Mouse (Mus musculus) adrenal gland (tissue): ENCODE results near the gene Gm28035.

Source experiments
- intact Hi-C: fragments of 180-260 bp; cut with DNase I; formaldehyde crosslinking; loops from one replicate; pipeline ENCODE4 v1.15.1; 2025
- long read RNA-seq, 2 experiments: library from polyadenylated mRNA; unstranded; transcript quantifications; one replicate each; pipeline ENCODE4 v2.0.0; 2020; ENCODE audit warnings: borderline replicate concordance in 1 of 2; ENCODE audit not compliant: insufficient replicate concordance in 1 of 2

The Gm28035 gene
- long read RNA-seq, experiment 1, partial matches to known transcripts: 0 of 31 reads
- long read RNA-seq, experiment 1, other reads (novel, unspliced or antisense): 31 of 31 reads
- long read RNA-seq, experiment 2, partial matches to known transcripts: 0 of 7 reads
- long read RNA-seq, experiment 2, other reads (novel, unspliced or antisense): 7 of 7 reads

DNA sequence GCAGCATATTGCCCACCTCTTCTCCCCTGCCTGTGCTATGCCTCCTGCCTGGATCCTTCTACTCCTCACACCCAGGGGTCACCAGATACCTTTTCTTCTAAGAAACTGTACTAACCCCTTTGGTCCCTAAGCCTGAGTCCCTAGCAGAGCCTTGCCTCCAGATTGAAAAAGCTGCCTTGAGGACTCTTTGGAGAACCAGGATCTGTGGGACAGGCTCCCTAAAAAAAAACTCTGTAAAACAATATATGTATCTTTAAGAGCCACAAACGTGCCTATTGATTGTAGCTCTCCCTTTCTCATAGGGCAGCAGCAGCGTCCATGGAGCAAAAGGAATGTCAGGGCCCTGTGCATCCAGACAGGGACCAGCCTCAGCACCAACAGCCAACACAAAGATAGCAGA lies at the start of gene Gm28035:
TSS of gene Gm28035 (plus strand) at position 301 of the 400 bp plus-strand sequence.
- intact Hi-C loops: no loop called here

- intact Hi-C loops: no loop called here
These were observed 48.4 kb upstream of the Gm28035 start for GRCm38 (mm10) chr2:30191790-30192580.

DNA sequence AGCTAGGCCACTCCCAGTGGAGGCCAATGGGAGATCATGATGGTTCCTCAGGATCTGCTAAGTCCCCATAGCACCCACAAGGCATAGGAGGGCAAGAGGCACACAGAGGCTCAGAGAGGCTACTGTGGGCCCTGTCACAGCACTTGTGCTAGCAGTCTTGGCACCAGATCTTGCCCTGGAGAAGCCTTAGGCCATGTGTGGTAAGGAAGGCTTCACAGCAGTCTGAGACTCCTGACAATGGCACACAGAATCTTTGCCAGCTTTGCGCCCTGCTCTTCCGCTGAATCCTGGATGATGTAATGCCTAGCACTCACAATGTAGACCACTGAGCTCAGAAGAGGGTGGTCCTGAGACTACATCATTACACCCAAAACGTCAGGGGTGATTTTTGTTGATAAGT lies 45.7 kb upstream of the Gm28035 start:
- intact Hi-C loops: no loop called here

- intact Hi-C loops: no loop called here
These were observed 42.3 kb upstream of the Gm28035 start for GRCm38 (mm10) chr2:30198021-30198420.

DNA sequence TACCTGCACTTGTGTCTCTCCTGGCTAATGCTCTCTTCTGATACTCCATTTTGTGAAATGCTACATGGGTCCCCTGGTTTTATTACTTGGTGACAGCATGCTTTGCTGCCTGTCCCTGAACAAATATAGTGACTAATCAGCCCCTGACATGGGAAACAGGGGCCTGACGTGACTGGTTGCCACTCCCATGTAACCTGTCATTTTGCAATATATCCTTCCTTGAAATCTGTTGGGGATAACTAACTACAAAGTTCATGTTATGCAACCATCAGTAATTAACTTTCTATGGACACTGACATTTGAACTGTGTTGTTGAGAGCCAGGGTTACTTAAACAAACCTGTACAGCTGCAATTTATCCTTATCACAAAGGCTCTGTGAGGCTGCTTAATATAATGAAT lies 40.4 kb upstream of the Gm28035 start:
- intact Hi-C loops: no loop called here

DNA sequence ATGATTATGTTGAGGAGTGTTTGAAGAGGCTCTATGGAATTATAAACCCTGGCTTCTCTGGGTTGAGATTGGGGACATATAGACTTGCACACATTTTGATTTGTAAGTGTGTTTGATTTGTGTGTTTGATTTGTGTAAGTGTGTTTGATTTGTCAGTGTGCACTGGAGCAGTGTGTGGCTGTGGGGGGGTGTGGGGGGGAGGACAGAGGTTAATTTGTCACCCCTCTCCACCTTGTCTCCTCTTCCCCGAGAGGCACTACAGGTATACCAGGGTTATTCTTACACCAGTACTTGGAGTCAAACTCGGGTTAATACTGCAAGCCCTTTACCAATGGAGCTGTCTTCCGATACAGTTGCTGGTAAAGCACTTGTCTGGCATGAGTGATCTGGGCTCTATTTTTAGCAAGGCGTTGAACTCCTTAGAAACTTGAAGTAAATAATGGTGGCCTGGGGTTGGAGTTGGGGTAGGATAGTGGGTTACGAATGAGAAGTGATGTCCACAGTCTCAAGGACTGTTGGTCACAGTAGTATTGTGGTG lies 39.9 kb upstream of the Gm28035 start:
- intact Hi-C loops: no loop called here

DNA sequence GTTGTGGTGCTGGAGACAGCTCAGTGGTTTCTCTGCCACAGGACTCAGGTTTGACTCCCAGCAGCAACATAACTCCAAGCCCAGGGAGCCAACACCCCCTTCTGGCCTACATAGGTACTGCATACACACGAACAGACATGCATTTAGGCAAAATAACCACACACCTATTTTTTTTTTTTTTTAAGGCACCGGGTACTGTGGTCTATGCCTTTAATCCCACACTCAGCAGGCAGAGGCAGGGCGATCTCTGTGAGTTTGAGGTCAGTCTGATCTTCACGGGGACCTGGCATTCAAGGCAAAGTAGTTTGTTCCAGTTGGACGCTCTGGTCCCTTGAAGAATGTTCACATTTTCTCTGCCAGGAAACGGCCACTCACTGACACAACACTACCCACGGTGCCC lies 36.9 kb upstream of the Gm28035 start:
- intact Hi-C loops: no loop called here

- intact Hi-C loops: no loop called here
These were observed 35.1 kb upstream of the Gm28035 start for GRCm38 (mm10) chr2:30205255-30205628.

DNA sequence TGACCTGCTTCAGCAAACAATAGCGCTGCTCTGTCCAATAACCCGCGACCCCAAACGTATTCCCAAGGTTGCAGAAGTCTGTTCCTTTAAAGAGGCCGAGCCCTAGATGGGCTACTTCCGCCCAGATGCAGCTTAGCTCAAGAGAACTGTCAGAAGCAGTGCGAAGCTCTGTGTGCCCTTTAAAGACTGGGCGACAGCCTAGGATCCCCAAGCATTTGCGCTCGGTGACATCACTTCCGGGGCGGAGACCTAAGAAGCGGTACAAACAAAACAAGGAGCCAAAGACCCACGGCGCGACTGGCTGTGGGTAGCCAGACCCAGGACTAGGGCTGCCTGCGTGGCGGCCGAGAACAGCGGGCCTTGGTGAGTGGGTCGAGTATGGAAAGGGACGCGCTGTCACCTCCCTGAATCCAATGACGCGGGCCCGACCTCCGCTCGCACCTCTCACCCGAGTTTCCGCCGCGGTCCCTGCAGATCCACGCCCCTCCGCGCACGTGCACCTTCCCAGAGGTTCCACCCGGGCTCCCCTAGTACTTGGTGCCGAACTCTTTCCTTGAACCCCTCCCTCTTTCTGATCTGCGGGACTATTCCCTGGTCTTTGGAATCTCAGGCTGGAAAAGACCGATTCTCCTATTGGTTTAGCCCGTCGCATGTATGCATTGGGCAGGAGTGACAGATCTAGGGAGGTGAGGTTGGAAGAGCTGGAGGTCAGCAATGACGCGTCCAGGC lies 34.6 kb upstream of the Gm28035 start, which contains the start of gene Kyat1:
TSS of gene Kyat1 (minus strand) at position 219 of the 729 bp plus-strand sequence.
- intact Hi-C loops: no loop called here

GRCm38 (mm10) chr2:30207401-30207800 lies 33.0 kb upstream of the Gm28035 start:
- intact Hi-C loops: no loop called here

DNA sequence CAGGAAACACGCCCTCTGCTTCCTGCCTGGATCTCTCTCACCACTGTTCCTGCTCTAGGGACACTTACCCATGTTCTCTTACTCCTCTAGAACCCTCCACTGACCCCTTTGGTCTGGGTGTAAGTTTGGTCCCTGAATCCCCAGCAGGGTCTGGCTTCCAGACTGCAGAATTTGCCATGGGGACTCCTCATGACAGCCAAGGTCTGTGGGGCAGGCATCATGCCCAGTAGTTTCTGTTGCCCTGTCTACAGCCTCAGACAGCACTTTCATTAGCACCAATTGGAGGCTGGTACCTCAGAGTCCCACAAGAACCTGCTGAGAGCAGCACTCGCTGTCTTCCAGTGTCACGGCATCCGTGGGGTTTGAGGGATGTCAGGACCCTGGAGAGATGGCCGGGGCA lies 32.5 kb upstream of the Gm28035 start:
- intact Hi-C loops: no loop called here

GRCm38 (mm10) chr2:30211408-30212168 lies 28.8 kb upstream of the Gm28035 start:
- intact Hi-C loops: no loop called here

GRCm38 (mm10) chr2:30212169-30212545 lies 28.2 kb upstream of the Gm28035 start:
- intact Hi-C loops: no loop called here

GRCm38 (mm10) chr2:30212951-30213350 lies 27.4 kb upstream of the Gm28035 start:
- intact Hi-C loops: no loop called here

DNA sequence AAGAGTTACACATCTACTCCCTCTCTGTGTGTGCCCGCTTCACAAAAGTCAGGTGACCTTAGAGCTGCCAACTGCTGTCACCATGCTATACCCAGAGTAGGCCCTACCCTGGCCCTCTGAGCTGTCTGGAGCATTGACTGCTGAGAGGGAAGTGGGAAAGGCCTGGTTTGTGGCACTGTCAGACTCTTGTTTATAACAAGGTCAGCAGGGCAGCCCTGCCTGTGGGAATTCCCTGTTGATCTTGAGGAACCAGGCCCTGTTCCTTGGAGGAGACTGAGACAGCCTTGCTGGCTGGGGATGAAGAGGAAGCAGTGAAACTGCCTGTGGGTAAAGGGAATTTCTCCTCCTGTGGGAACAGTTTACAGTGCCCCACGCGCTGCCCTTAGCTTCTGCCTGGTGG lies 25.6 kb upstream of the Gm28035 start:
- intact Hi-C loops: no loop called here

- intact Hi-C loops: no loop called here
These were observed 24.9 kb upstream of the Gm28035 start for GRCm38 (mm10) chr2:30215493-30215892.

- intact Hi-C loops: no loop called here
These were observed 24.1 kb upstream of the Gm28035 start for GRCm38 (mm10) chr2:30216293-30216692.

GRCm38 (mm10) chr2:30235593-30235992 lies 4.8 kb upstream of the Gm28035 start:
- intact Hi-C loops: loop anchor here (10.0 kb wide), 1 partner anchor 61 kb away; the partner anchor contains the start of genes Endog and Spout1

DNA sequence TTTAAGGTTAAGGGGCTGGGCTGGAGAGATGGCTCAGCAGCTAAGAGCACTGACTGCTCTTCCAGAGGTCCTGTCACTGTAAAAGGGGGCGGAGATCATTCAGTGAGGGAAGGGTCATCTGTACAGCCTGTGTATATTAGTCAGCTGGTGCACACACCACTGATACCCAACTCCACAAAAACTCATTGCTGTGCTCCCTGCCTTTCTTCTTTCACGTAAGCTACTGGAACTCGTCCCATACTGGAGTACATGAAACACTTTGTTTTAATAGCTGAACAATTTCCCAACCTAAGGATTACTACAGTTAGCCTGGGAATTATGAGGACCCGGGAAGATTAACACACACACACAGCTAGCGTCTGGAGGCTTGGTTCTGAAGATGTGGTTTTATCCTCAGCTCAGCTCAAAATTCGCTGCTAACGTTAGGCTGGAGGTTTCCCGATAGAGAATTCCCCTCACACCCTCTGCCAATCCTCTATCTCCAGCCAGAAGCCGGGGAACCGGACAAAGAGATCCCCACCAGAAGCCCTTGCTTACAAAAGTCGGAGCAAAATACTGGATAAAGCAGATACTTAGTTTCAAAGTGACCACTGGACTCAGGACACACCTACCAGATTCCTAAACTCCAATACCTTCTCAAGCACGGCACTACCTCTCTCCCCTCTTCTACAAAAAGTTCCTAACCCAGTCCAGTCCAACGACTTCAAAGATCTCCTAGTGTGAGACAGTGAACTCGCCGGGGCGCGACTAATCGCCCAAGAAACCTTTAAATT lies 3.8 kb upstream of the Gm28035 start:
- intact Hi-C loops: loop anchor here (2.0 to 10.0 kb wide), 2 partner anchors 34 to 62 kb away; partner anchors contain the start of genes Endog and Spout1

DNA sequence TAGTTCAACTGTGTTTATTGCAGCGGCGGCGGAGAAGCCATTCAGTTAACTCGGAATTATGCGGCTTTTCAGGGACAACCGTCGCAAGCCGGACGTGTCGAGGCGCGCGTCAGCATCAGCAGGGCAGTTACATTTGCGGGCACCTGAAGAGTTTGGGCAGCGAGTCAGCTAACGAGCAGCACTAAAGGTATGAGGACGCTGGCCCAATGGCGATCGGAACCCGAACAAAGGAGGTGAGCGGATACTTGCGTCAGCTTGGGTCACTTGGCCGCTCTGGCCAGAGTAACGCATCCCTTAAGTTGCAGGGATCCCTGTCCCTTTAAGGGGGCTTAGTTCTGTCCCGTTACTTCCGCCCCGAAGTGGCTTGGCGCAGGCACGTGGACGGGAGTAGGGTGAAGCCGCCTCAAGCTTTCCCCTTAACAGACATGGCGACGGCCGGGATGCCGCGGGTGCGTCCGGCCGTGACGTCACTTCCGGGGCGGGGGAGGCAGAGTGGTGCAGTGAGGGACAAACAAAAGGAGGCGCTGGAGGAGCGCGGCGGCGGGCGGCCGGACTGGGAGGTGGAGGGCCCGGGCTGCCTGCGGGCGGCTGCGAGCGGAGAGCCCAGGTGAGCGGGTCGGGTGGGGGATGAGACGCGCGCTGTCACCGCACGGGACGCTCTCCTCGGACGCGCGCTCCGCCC lies 3.0 kb upstream of the Gm28035 start, which contains the start of gene Lrrc8a:
TSS of gene Lrrc8a (plus strand) at position 517 of the 682 bp plus-strand sequence.
- intact Hi-C loops: loop anchor here (2.0 to 10.0 kb wide), 2 partner anchors 33 to 63 kb away; partner anchors contain the start of genes Endog and Spout1
